Mouse (Mus musculus) forebrain, embryonic 13.5 days (tissue): Measurements from ENCODE around the gene Olfr71. TPM values are rescaled to one million over a fixed set of nuclear protein-coding genes. Genes with fewer than 3 reads are reported as not detected.

ENCODE experiments used
- ATAC-seq: fragments of 200-750 bp; cut with Nextera tagmentation; 2 replicates; pipeline ENCODE4 v1.8.0; 2017
- H3K27ac ChIP-seq: fragments of 300-500 bp; sonication (generic); 2 replicates; pipeline ENCODE4 v1.5.1; 2015; ENCODE audit warnings: inconsistent platforms, mild to moderate bottlenecking, moderate library complexity
- H3K27me3 ChIP-seq: fragments of 300-500 bp; sonication (generic); 2 replicates; pipeline ENCODE4 v1.6.1; 2015; ENCODE audit warnings: mild to moderate bottlenecking, inconsistent platforms
- H3K36me3 ChIP-seq: fragments of 300-500 bp; sonication (generic); 2 replicates; pipeline ENCODE4 v1.6.1; 2015; ENCODE audit warnings: mild to moderate bottlenecking, inconsistent platforms; ENCODE audit not compliant: poor library complexity, severe bottlenecking
- H3K4me1 ChIP-seq: fragments of 300-500 bp; sonication (generic); 2 replicates; pipeline ENCODE4 v1.6.1; 2015; ENCODE audit warnings: inconsistent platforms
- H3K4me2 ChIP-seq: fragments of 300-500 bp; sonication (generic); 2 replicates; pipeline ENCODE4 v1.6.1; 2015; ENCODE audit warnings: inconsistent platforms, mild to moderate bottlenecking, moderate library complexity
- H3K4me3 ChIP-seq: fragments of 300-500 bp; sonication (generic); 2 replicates; pipeline ENCODE4 v1.5.1; 2015; ENCODE audit warnings: mild to moderate bottlenecking, inconsistent platforms
- H3K9ac ChIP-seq: fragments of 300-500 bp; sonication (generic); 2 replicates; pipeline ENCODE4 v1.6.1; 2015; ENCODE audit warnings: mild to moderate bottlenecking, inconsistent platforms
- H3K9me3 ChIP-seq: fragments of 300-500 bp; sonication (generic); replicated peaks from 2 replicates; pipeline ENCODE4 v1.6.1; 2016; ENCODE audit warnings: inconsistent platforms
- WGBS: fragments of 180-500 bp; shearing (Covaris S2); methylation state at CpG from one replicate; pipeline ENCODE4 v1.1.7; 2015; 5-methylcytosine and 5-hydroxymethylcytosine counted together
- polyA plus RNA-seq: library from polyadenylated mRNA; unstranded; fragments of >200 nt; fragmentation: Nextera tagmentation; extraction: Ambion mirVana; gene quantifications from 2 replicates; pipeline ENCODE4 v1.2.1, GENCODE M21; 2015

Gene Olfr71
- polyA plus RNA-seq, 1 experiment from 2014 or later: not detected

DNA sequence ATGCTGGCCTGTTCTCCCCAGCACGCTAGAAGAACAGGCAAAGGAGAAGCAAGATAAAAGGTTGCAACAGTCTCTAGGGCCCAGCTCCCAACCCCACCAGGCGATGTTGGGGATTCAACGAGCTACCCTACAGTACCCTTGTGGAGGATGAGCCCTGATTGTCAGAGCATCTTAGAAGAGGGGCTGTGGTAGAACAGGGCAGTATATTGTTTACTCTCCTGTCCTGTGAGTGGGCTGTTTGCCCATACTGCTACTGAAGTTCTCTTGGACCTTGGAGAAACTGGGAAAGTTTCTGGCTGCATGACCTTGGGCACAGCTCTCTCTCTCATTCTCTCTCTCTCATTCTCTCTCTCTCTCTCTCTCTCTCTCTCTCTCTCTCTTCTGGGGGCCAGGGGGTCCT is 19.1 kb upstream of the Olfr71 start:
- no peak overlapping the region for H3K4me3 ChIP-seq
- H3K9me3 ChIP-seq: no peaks in the 10 kb centered on the region
- H3K4me1 ChIP-seq: no peaks in the 10 kb centered on the region
- 86% methylated on average over 3 of the region's 3 CpGs for WGBS
- no peak overlapping the region for H3K4me2 ChIP-seq
- H3K36me3 ChIP-seq: no peaks in the 10 kb centered on the region
- H3K9ac ChIP-seq: no peak overlapping the region
- no peak for ATAC-seq
- H3K27ac ChIP-seq: no peak overlapping the region
- H3K27me3 ChIP-seq: no peaks in the 10 kb centered on the region

DNA sequence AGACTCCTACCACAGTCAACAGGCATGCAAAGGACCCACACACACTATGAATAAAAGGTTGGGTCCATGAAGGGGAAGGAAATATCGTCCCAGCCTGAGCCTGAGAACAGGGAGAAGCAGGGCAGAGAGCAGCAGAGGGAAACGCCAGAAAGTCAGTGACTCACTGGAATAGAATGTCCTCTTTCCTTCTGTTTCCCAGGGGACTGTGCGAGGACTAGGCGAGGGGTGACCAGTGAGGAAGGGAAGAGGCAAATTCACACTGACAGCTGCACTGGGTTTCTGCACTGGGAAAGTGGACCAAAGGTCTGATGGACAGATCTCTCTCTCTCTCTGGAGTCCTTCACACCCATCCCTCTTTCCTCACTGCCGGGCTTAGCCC is 18.5 kb upstream of the Olfr71 start:
- Histone ChIP-seq H3K9me3 (no peaks in the 10 kb centered on the region), H3K36me3 (no peaks in the 10 kb centered on the region), H3K9ac (no peak overlapping the region), H3K4me1 (no peaks in the 10 kb centered on the region), H3K27ac (no peak overlapping the region), H3K4me2 (no peak overlapping the region), H3K27me3 (no peaks in the 10 kb centered on the region), H3K4me3 (no peak overlapping the region)
- no peak for ATAC-seq
- 78% methylated on average over 5 of the region's 5 CpGs for WGBS

DNA sequence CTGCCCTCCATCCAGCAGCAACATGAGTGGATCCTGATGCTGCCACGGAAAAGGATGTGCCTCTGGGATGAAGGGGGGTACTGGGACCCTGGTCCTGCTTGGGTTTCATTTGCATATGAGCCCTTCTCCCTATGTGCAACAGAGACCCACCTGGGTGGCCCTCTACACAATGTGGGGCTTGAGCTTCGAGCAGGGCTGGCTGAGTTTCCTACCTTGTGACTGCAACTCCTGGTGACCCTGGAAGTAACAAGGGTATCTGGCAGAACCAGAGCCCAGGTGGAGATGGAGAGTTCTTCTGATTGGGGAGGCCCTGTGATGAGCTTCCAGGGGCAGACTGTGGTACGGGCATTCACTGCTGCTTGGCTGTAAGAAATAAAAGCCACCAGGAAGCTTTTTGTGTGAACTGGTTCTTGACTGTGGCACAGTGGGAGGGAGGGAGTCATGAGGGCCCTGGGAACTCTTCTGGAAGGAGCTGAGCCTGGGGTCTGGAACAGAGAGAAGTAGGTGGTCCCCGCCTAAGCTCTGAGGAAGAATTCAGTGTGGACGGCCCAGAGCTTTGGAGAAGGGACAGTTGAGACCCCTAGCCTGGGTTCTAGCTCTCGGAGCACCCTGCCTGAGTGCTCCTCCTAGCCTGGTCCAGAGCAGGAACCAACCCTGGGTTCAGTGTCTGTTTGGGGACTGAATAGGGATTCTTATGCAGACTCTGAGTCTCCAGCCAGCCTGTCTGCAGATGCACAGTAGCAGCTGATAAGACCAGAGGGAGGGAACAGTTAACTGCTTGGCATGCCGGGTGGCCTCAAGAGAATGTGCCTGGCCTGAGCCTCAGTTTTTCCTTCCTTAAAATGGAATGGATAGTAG is 17.9 kb upstream of the Olfr71 start:
- H3K9me3 ChIP-seq: no peaks in the 10 kb centered on the region
- H3K4me1 ChIP-seq: no peaks in the 10 kb centered on the region
- H3K36me3 ChIP-seq: no peaks in the 10 kb centered on the region
- no peak overlapping the region for H3K4me3 ChIP-seq
- no peak overlapping the region for H3K9ac ChIP-seq
- H3K4me2 ChIP-seq: no peak overlapping the region
- H3K27me3 ChIP-seq: no peaks in the 10 kb centered on the region
- H3K27ac ChIP-seq: no peak overlapping the region
- WGBS: 72% methylated on average over 7 of the region's 7 CpGs
- ATAC-seq: no peak

DNA sequence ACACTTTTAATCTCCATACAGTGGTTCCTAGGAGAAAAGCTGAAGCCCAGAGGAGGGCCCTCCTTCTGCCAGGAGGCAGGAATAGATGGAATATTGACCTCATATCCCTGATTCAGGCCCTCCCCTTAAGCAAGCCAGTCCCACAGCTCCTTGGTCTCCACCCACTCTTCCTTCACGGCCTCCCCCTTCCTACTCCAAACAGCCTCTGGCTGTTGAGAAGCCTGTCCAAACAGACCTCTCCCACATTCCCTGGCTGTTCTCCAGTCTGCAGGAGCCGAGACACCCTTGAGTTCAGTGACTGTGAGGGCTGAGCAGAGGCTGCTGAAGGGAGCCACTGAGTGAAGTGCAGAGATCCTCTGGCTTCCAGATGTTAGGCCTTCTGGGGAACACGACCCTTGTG is 16.9 kb upstream of the Olfr71 start, which contains the start of gene Hrct1:
Hrct1 (plus strand) TSS at position 194 of the 400 bp plus-strand sequence.
- WGBS: 61% methylated on average over 3 of the region's 3 CpGs
- no peaks in the 10 kb centered on the region for H3K9me3 ChIP-seq
- no peak within 1 kb of the TSS for H3K27ac ChIP-seq
- H3K4me1 ChIP-seq: no peaks in the 10 kb centered on the region
- no peak for ATAC-seq
- no peak within 1 kb of the TSS for H3K4me2 ChIP-seq
- H3K36me3 ChIP-seq: no peaks in the 10 kb centered on the region
- no peak within 1 kb of the TSS for H3K4me3 ChIP-seq
- H3K9ac ChIP-seq: no peak within 1 kb of the TSS
- no peaks in the 10 kb centered on the region for H3K27me3 ChIP-seq

DNA sequence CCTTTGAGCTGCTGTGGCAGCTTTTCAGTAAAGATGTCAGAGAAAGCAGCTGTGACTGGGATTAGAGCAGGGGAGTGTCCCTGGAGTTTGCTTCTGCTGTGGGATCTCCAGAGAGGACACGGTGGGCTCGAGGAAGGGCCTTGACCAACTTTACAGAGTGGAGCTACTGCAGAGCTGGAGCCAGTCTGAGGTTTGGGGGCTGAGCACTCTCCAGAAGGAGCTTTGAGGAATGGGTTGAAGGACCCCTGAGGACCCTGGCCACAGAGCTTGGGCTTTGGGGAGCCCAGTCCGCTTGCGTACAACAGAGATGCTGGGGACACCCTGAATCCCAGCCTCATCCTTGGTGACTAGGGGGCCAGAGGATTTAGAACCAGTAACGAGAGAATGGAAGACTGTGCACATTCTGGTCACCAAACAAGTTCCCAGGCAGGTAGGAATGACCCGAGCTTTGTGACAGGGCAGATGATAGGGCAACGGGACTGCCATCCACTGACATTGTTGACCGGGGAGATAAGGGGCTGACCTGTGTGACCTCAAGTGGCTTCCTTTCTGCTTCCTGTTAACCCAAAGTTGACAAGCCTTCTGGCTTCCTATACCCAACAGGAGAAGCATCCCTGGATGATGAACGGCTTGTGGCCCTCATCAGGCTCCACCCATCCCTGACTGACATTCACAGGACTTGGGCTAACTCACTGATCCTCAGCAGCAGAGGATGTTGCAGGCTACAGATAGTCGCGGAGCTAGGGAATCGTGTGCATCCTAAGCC is 16.4 kb upstream of the Olfr71 start:
- ATAC-seq: no peak
- no peak overlapping the region for H3K9ac ChIP-seq
- no peak overlapping the region for H3K4me2 ChIP-seq
- no peak overlapping the region for H3K27ac ChIP-seq
- H3K9me3 ChIP-seq: no peaks in the 10 kb centered on the region
- no peaks in the 10 kb centered on the region for H3K4me1 ChIP-seq
- no peaks in the 10 kb centered on the region for H3K27me3 ChIP-seq
- H3K4me3 ChIP-seq: no peak overlapping the region
- no peaks in the 10 kb centered on the region for H3K36me3 ChIP-seq
- WGBS: 82% methylated on average over 12 of the region's 12 CpGs

DNA sequence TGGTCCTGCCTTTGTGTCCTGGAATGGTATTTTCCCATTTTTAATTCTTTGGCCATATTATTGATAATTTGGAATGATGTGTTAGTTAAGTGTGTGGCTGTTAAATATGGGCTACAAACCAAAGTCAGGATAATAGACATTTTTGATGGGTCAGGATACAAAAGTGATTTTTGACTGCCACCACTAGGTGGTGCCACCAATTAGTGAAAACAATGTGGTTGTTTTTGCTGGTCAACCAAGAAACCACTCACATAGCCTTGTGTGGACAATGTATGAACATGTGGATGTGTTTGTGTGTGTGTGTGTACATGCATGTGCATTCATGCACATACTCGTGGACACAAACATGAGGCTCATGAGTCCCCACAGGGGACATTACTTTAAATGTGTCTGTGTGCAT is 14.7 kb upstream of the Olfr71 start:
- Histone ChIP-seq H3K4me1 (peaks cover 8% of the 10 kb centered on the region; the same call in 1 of the 2 replicates), H3K4me2 (no peak overlapping the region), H3K27me3 (no peaks in the 10 kb centered on the region), H3K27ac (no peak overlapping the region), H3K9ac (no peak overlapping the region), H3K36me3 (no peaks in the 10 kb centered on the region), H3K9me3 (no peaks in the 10 kb centered on the region), H3K4me3 (no peak overlapping the region)
- WGBS: 47% methylated on average over 1 of the region's 1 CpGs
- no peak for ATAC-seq

DNA sequence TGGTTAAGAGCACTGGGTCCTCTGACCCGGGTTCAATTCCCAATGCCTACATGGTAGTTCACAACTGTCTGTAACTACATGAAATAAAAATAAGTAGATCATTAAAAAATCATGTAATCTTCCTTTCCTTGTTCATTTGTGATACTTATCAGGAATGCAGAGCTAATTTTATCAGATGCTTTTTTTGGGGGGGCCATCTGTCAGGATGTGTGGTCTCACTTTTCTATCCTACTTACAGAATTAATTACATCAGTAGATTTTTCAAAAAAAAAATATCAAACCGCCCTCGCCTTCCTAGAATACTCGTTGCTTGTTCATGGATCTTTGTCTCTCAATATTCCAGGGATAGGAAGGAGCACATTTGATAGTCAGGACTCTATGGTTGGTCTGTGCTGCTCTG is 12.1 kb upstream of the Olfr71 start:
- no peak overlapping the region for H3K9ac ChIP-seq
- no peak overlapping the region for H3K4me2 ChIP-seq
- peaks cover 8% of the 10 kb centered on the region; the same call in 1 of the 2 replicates for H3K4me1 ChIP-seq
- H3K36me3 ChIP-seq: no peaks in the 10 kb centered on the region
- H3K27me3 ChIP-seq: no peaks in the 10 kb centered on the region
- H3K27ac ChIP-seq: no peak overlapping the region; the same call in 1 of the 2 replicates
- no peak overlapping the region for H3K4me3 ChIP-seq
- no peak for ATAC-seq
- WGBS: 80% methylated on average over 4 of the region's 4 CpGs
- no peaks in the 10 kb centered on the region for H3K9me3 ChIP-seq

DNA sequence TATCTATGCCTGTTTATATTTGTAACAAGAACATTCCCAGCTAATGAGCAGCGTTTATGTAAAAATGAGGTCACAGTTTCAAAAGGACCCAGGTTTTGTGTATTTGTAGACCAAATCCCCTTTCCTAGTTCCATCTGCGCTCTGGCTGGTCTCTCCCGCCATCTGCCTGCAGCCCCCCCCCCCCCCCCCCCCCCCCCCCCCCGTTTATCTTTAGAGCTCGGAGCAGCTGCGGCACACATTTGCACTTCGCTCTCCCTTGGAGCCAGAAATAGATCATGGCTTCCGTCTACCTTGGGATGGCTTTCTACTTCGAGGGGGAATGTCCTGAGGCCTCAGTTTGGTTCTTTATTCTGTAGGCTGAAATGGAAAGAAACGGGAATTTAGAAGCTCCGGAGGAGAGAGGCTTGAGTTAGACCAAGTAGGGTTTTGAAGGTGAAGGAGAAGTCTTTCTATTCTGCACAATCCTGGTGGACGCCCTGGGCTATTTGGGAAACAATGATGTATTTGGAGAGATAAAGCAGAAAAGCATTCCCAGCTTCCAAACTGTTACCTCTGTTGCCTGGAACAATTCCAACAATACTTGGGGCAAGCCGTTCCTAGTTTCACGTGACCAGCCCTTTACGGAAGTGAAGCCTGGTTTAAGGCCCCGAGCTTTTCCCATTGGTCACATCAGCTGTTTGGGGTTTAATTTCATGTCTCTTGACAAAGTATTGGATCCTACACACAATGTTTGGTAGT is 10.6 kb upstream of the Olfr71 start:
- H3K27ac ChIP-seq: peak overlapping the region; percentile 61
- H3K4me1 ChIP-seq: peaks cover 8% of the 10 kb centered on the region; the same call in 1 of the 2 replicates

DNA sequence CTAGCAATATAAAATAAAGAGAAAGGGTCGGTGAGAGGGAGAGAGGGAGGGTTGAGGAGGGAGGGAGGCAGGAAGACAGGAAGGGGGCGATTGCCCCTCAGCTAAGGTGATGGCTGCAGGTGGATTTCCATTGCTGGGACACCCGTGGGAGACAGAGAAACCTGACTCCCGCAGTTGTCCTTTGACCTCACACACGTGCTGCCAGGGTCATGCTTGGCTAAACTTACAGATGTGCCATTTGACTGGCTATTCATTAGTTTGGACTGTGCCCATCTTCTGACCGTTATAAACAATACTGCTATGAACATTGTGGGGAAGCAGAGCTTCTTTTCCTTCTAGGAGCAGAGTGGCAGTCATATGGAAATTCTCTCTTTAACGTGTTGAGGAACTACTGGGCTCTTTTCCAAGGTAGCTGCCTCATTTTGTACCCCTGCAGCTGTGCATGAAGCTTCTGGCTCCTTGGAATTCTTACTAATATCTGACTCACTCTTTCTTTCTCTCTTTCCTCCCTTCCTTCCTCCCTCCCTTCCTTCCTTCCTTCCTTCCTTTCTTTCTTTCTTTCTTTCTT is 3.7 kb upstream of the Olfr71 start:
- Histone ChIP-seq H3K36me3 (no peaks in the 10 kb centered on the region), H3K9me3 (no peaks in the 10 kb centered on the region), H3K27me3 (no peaks in the 10 kb centered on the region), H3K4me2 (no peak overlapping the region), H3K4me3 (no peak overlapping the region), H3K9ac (no peak overlapping the region), H3K27ac (no peak overlapping the region), H3K4me1 (peaks cover 5% of the 10 kb centered on the region; the same call in 1 of the 2 replicates)
- no peak for ATAC-seq
- 38% methylated on average over 7 of the region's 7 CpGs for WGBS

More for the DNA sequence above, 10.6 kb upstream of the Olfr71 start:
- Histone ChIP-seq H3K9ac (no peak overlapping the region), H3K27me3 (no peaks in the 10 kb centered on the region), H3K9me3 (no peaks in the 10 kb centered on the region), H3K4me2 (no peak overlapping the region), H3K36me3 (no peaks in the 10 kb centered on the region), H3K4me3 (no peak overlapping the region)
- peak; percentile 38; the same call in 1 of the 2 replicates for ATAC-seq
- 55% methylated on average over 13 of the region's 16 CpGs for WGBS

DNA sequence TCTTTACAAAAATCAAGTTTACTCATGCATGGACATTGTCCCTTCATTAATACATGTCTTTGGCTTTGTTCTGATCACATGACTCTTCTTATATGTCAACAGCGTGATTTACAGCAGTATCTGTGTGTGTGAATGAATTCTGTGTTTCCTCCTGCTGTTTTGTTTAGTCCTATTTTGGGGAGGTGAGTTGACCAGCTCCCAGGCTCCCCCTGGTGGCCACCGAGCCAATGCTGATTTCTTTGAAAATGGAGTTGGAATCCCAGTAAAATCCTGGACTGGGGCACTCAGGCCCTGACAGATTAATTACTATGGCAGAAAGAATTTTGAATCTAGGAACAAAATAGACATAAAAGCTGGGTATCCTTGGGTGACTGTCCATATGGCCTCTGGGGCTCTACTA is 1.8 kb upstream of the Olfr71 start:
- Histone ChIP-seq H3K9me3 (no peaks in the 10 kb centered on the region), H3K36me3 (no peaks in the 10 kb centered on the region), H3K27me3 (no peaks in the 10 kb centered on the region), H3K9ac (no peak overlapping the region), H3K4me1 (peaks cover 9% of the 10 kb centered on the region; the same call in 1 of the 2 replicates), H3K4me3 (no peak overlapping the region), H3K4me2 (no peak overlapping the region), H3K27ac (no peak overlapping the region)
- ATAC-seq: 0 out of 2 replicates have a peak, but pooled peaks have one; percentile 36
- WGBS: 0% methylated on average over 2 of the region's 2 CpGs

DNA sequence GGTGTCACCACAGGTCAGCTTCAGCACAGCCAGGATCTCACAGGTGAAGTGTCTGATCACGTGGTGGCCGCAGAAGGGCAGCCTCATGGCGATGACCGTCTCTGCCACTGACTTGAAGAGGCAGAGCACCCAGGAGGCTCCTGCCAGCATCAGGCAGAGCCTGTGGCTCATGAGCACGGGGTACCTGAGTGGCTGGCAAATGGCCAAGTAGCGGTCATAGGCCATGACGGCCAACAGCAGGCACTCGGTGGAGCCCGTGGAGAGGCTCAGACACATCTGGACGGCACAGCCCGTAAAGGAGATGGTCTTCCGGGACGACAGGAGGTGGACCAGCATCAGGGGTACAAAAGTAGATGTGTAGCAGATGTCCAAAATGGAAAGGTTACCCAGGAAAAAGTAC is 4.1 kb downstream of the Olfr71 start:
- ATAC-seq: no peak
- H3K4me3 ChIP-seq: no peak overlapping the region
- H3K4me1 ChIP-seq: 0 out of 2 replicates have a peak, but pooled peaks cover 4% of the 10 kb centered on the region
- no peak overlapping the region for H3K9ac ChIP-seq
- no peak overlapping the region for H3K4me2 ChIP-seq
- 87% methylated on average over 13 of the region's 13 CpGs for whole genome bisulfite sequencing
- no peak overlapping the region for H3K27ac ChIP-seq
- H3K9me3 ChIP-seq: no peaks in the 10 kb centered on the region
- H3K27me3 ChIP-seq: no peaks in the 10 kb centered on the region
- no peaks in the 10 kb centered on the region for H3K36me3 ChIP-seq
